Mouse (Mus musculus): Measurements from ENCODE around the gene Riok1. TPM values are rescaled to one million over a fixed set of nuclear protein-coding genes. Genes with fewer than 3 reads are reported as not detected.

Riok1 gene
- polyA plus RNA-seq, 1 experiment from 2014 or later = 51.1 TPM

DNA sequence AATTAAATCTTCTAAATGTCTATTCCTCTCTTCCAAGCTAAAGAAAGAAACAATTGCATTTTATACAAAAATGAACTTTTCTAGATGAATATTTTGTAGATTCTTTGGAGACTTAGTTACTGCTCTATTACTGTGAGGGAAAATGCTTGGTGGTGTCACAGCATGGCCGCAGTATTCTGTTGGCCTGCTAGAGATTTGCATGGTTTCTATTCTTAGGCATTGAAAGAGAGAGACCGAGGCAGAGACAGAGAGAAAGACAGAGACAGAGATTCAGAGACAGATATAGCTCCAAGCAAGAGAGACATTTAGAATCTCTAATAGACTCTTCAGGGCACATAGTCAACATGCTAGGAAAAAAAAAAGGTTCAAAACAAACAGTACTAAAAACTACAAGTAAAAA lies 28.8 kb upstream of the Riok1 start:
- DNase-seq (no peak), ATAC-seq (ENCODE audit: low FRiP score, low TSS enrichment) (no peak)
- H3K4me1 ChIP-seq (ENCODE audit: control insufficient read depth, insufficient read depth, low read length) = no peaks in the 10 kb centered on the region
- H3K36me3 ChIP-seq (ENCODE audit: control insufficient read depth, insufficient read depth, low read length) = no peaks in the 10 kb centered on the region
- no peak overlapping the region for H3K4me2 ChIP-seq (ENCODE audit: low read length)
- 94% methylated on average over 2 of the region's 2 CpGs for WGBS
- H3K9me3 ChIP-seq (ENCODE audit: control insufficient read depth, low read length) = no peaks in the 10 kb centered on the region
- no peaks in the 10 kb centered on the region for H3K27me3 ChIP-seq (ENCODE audit: control insufficient read depth, insufficient read depth, low read length)
- H3K4me3 ChIP-seq (replicated peaks; ENCODE audit: low read depth, low read length) = no peak overlapping the region
- no peak overlapping the region for H3K9ac ChIP-seq (replicated peaks; ENCODE audit: low read length)
- H3K27ac ChIP-seq (replicated peaks; ENCODE audit: low read depth, low read length) = no peak overlapping the region

DNA sequence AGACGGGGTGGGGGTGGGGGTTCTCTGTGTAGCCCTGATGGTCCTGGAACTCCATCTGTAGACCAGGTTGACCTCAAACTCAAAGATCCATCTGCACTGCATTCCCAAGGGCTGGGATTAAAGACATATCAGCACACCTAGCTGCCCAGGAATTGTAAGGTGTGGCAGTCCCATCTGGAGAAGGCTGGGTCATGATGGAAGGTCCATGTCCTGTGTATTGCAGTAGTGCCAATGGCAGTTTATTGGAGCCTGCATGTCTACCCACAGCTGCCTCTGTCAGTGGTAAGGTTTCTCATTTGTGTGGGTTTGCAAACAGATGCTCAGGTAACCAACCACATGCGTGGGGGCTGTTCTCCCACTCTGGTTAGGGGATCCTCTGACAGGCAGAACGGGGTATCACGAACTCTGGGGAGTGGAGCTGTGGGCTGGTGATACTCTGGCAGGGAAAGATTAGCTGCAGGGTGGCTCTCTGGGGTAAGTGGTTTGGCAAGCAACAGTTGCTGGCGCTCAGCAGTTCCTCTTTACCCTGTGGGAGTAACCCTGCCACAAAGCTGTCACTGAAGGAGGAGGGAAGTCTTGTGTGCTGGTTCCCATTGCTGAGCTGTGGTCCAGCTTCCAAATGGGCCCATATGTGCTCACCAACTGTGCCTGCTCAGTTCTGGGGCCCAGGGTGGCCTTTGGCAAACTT lies 26.9 kb upstream of the Riok1 start:
- Histone ChIP-seq H3K9ac (replicated peaks; ENCODE audit: low read length) (no peak overlapping the region), H3K4me2 (ENCODE audit: low read length) (no peak overlapping the region), H3K4me1 (ENCODE audit: control insufficient read depth, insufficient read depth, low read length) (no peaks in the 10 kb centered on the region), H3K27me3 (ENCODE audit: control insufficient read depth, insufficient read depth, low read length) (no peaks in the 10 kb centered on the region), H3K36me3 (ENCODE audit: control insufficient read depth, insufficient read depth, low read length) (no peaks in the 10 kb centered on the region), H3K27ac (replicated peaks; ENCODE audit: low read depth, low read length) (no peak overlapping the region), H3K9me3 (ENCODE audit: control insufficient read depth, low read length) (no peaks in the 10 kb centered on the region), H3K4me3 (replicated peaks; ENCODE audit: low read depth, low read length) (no peak overlapping the region)
- no peak for DNase-seq
- WGBS = 89% methylated on average over 5 of the region's 5 CpGs
- ATAC-seq (ENCODE audit: low FRiP score, low TSS enrichment) = no peak

DNA sequence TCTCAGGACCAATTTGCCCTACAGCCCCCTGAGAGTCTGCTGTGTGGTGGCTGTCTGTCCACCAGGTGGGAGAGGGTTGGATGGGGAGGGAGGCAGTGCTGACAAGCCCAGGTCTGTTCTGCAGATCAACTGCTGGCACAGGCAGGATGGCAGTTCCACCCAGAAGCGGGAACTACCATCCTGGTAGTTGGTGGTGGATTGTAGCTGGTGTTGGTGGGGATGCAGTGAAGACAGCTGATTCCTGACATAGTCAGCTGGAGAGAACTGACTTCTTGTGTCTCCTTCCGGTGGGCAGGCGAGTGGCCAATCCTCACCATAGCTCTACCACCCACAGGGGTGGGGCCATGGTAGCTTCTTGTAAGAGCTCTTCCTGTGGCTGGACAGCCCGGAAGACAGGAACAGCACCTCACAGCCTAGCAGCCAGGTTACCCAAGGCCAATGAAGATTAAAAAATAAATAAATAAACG lies 26.3 kb upstream of the Riok1 start:
- H3K4me3 ChIP-seq (replicated peaks; ENCODE audit: low read depth, low read length) = no peak overlapping the region
- WGBS = 82% methylated on average over 5 of the region's 5 CpGs
- H3K36me3 ChIP-seq (ENCODE audit: control insufficient read depth, insufficient read depth, low read length) = no peaks in the 10 kb centered on the region
- H3K27ac ChIP-seq (replicated peaks; ENCODE audit: low read depth, low read length) = no peak overlapping the region
- ATAC-seq (ENCODE audit: low FRiP score, low TSS enrichment) = no peak
- H3K4me2 ChIP-seq (ENCODE audit: low read length) = no peak overlapping the region
- H3K27me3 ChIP-seq (ENCODE audit: control insufficient read depth, insufficient read depth, low read length) = no peaks in the 10 kb centered on the region
- no peaks in the 10 kb centered on the region for H3K4me1 ChIP-seq (ENCODE audit: control insufficient read depth, insufficient read depth, low read length)
- H3K9me3 ChIP-seq (ENCODE audit: control insufficient read depth, low read length) = no peaks in the 10 kb centered on the region
- DNase-seq = no peak
- no peak overlapping the region for H3K9ac ChIP-seq (replicated peaks; ENCODE audit: low read length)

DNA sequence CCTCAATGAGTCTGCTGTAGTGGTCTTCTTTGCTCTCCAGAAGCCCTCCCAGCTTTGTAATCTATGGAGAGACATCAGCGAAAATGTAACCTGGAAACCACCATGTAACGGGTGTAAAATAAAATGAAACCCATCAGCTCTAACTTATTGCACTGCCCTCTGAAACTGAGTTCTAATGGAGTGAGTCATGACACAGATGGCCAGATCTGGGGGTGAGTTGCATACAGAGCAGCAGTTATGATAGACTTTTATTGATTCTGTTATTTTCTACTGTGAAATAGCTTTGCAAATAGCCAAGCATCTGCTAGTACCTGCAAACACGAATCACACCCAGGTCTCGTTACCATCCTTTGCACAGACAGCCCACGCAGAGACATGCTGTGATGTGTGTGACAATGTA lies 24.4 kb upstream of the Riok1 start:
- H3K27me3 ChIP-seq (ENCODE audit: control insufficient read depth, insufficient read depth, low read length) = no peaks in the 10 kb centered on the region
- H3K27ac ChIP-seq (replicated peaks; ENCODE audit: low read depth, low read length) = no peak overlapping the region
- DNase-seq = no peak
- no peaks in the 10 kb centered on the region for H3K36me3 ChIP-seq (ENCODE audit: control insufficient read depth, insufficient read depth, low read length)
- no peak for ATAC-seq (ENCODE audit: low FRiP score, low TSS enrichment)
- H3K9ac ChIP-seq (replicated peaks; ENCODE audit: low read length) = no peak overlapping the region
- no peak overlapping the region for H3K4me2 ChIP-seq (ENCODE audit: low read length)
- no peaks in the 10 kb centered on the region for H3K4me1 ChIP-seq (ENCODE audit: control insufficient read depth, insufficient read depth, low read length)
- H3K4me3 ChIP-seq (replicated peaks; ENCODE audit: low read depth, low read length) = no peak overlapping the region
- H3K9me3 ChIP-seq (ENCODE audit: control insufficient read depth, low read length) = no peaks in the 10 kb centered on the region
- 92% methylated on average over 5 of the region's 5 CpGs for WGBS

DNA sequence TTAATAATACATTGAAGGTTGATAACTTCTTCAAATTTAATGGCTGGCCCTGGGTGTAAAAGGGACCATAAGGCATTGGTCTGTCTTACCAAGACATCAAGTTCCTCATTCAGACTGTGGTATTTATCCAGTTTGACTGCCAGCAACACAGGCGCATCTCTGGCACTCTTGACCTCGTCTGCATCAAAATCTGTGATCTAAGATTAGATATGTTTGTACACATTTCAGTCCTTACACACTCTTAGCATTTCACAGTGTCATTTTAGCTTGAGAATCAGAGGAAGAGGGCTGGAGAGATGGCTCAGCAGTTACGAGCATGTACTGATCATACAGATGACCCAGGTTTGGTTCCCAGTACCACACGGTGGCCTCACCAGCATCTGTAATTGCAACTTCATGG lies 21.2 kb upstream of the Riok1 start:
- Histone ChIP-seq H3K4me1 (ENCODE audit: control insufficient read depth, insufficient read depth, low read length) (no peaks in the 10 kb centered on the region), H3K9ac (replicated peaks; ENCODE audit: low read length) (no peak overlapping the region), H3K36me3 (ENCODE audit: control insufficient read depth, insufficient read depth, low read length) (no peaks in the 10 kb centered on the region), H3K4me3 (replicated peaks; ENCODE audit: low read depth, low read length) (no peak overlapping the region), H3K4me2 (ENCODE audit: low read length) (no peak overlapping the region), H3K27ac (replicated peaks; ENCODE audit: low read depth, low read length) (no peak overlapping the region), H3K27me3 (ENCODE audit: control insufficient read depth, insufficient read depth, low read length) (no peaks in the 10 kb centered on the region), H3K9me3 (ENCODE audit: control insufficient read depth, low read length) (no peaks in the 10 kb centered on the region)
- 94% methylated on average over 4 of the region's 4 CpGs for WGBS
- DNase-seq (no peak), ATAC-seq (ENCODE audit: low FRiP score, low TSS enrichment) (no peak)

DNA sequence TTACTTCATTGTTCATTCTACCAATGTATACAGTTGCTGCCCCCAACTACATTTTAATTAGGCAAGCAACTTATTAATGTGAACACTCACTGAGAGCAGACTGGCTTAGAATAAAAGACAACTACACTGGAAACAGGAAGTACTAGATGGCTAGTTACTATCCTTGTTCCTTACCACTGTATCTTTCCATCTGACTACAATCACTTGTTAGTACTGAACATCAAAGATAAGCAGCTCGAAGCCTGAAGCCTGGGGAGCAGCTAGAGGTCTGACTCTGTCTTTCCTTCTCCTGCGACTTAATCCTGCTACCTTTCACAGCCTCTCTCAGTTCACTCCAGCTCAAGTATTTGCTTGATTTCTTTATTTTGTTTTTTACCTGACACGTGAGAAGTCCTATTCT lies 18.0 kb upstream of the Riok1 start:
- Histone ChIP-seq H3K4me3 (replicated peaks; ENCODE audit: low read depth, low read length) (no peak overlapping the region), H3K4me2 (ENCODE audit: low read length) (no peak overlapping the region), H3K4me1 (ENCODE audit: control insufficient read depth, insufficient read depth, low read length) (no peaks in the 10 kb centered on the region), H3K27me3 (ENCODE audit: control insufficient read depth, insufficient read depth, low read length) (no peaks in the 10 kb centered on the region), H3K9me3 (ENCODE audit: control insufficient read depth, low read length) (no peaks in the 10 kb centered on the region), H3K9ac (replicated peaks; ENCODE audit: low read length) (no peak overlapping the region), H3K27ac (replicated peaks; ENCODE audit: low read depth, low read length) (no peak overlapping the region), H3K36me3 (ENCODE audit: control insufficient read depth, insufficient read depth, low read length) (no peaks in the 10 kb centered on the region)
- no peak for ATAC-seq (ENCODE audit: low FRiP score, low TSS enrichment)
- no peak for DNase-seq
- WGBS = 74% methylated on average over 3 of the region's 3 CpGs

DNA sequence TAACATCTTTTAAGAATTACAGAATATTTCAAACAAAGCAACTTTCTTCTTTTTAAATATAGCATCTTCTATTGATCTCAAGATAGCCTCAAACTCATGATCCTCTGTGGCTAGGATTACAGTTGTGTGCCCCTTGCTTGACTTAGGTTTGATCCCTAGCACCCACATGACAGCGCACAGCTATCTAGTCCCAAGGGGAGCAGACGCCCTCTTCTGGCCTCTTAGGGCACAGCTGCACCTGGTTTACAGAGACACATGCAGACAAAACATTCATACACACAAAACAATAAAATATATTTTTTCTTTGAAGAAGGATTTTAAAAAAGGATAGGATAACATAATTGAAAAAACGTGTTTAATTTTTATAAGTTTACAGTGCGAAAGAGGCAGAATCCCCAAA lies 10.9 kb upstream of the Riok1 start:
- Histone ChIP-seq H3K4me1 (ENCODE audit: control insufficient read depth, insufficient read depth, low read length) (no peaks in the 10 kb centered on the region), H3K36me3 (ENCODE audit: control insufficient read depth, insufficient read depth, low read length) (no peaks in the 10 kb centered on the region), H3K9me3 (ENCODE audit: control insufficient read depth, low read length) (no peaks in the 10 kb centered on the region), H3K27me3 (ENCODE audit: control insufficient read depth, insufficient read depth, low read length) (no peaks in the 10 kb centered on the region), H3K9ac (replicated peaks; ENCODE audit: low read length) (no peak overlapping the region), H3K4me3 (replicated peaks; ENCODE audit: low read depth, low read length) (no peak overlapping the region), H3K27ac (replicated peaks; ENCODE audit: low read depth, low read length) (no peak overlapping the region), H3K4me2 (ENCODE audit: low read length) (no peak overlapping the region)
- no peak for ATAC-seq (ENCODE audit: low FRiP score, low TSS enrichment)
- 42% methylated on average over 4 of the region's 4 CpGs for WGBS
- no peak for DNase-seq

DNA sequence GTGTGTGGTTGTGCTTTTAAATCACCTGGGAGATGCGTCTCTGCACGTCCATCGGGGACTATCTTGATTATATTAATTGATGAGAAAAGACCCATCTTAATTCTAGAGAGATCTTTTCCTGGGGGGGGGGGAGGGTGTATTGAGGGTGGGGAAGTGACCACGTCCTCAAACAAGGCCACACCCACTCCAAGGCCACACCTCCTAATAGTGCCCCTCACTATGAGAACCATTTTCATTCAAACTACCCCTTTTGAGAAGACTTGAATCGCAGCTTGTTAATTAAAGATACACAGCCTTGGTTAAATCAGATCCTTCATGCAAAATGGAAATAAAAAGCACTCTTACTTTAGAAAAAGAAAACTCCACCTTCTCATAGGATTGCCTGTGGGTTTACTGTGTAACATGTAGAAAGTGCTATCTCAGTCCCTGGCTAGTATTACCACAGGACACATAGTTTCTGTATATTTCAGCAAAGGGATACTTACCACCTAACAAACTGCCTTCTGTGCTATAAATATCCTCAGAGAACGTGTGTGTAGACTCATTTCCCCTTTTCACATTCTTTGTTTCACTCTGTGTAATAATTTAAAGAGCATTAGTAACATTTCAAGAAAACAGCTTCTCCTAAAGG lies 9.1 kb upstream of the Riok1 start:
- H3K36me3 ChIP-seq (ENCODE audit: control insufficient read depth, insufficient read depth, low read length) = no peaks in the 10 kb centered on the region
- H3K27ac ChIP-seq (replicated peaks; ENCODE audit: low read depth, low read length) = no peak overlapping the region
- no peaks in the 10 kb centered on the region for H3K4me1 ChIP-seq (ENCODE audit: control insufficient read depth, insufficient read depth, low read length)
- H3K9me3 ChIP-seq (ENCODE audit: control insufficient read depth, low read length) = no peaks in the 10 kb centered on the region
- H3K9ac ChIP-seq (replicated peaks; ENCODE audit: low read length) = no peak overlapping the region
- ATAC-seq (ENCODE audit: low FRiP score, low TSS enrichment) (no peak), DNase-seq (no peak)
- H3K4me3 ChIP-seq (replicated peaks; ENCODE audit: low read depth, low read length) = no peak overlapping the region
- H3K27me3 ChIP-seq (ENCODE audit: control insufficient read depth, insufficient read depth, low read length) = no peaks in the 10 kb centered on the region
- no peak overlapping the region for H3K4me2 ChIP-seq (ENCODE audit: low read length)
- WGBS = 64% methylated on average over 6 of the region's 6 CpGs

DNA sequence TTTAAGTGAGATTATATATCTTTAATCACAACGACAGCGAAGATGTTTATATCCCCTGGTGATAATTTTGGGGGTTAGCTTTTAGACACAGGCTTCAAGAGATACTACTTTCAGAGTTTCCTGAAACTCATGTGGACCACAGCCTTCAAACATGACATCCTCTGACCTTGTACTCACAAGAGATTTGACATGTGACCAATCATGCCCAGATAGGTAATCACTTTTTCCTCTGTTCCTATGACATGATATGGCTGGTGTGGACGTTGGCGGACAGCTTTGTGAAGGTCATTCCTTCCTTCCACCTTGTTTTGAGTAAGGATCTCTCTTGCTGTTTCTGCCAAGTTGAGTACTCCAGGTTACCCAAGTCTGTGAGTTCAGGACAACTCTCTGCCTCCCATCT lies 8.4 kb upstream of the Riok1 start:
- Histone ChIP-seq H3K9ac (replicated peaks; ENCODE audit: low read length) (no peak overlapping the region), H3K36me3 (ENCODE audit: control insufficient read depth, insufficient read depth, low read length) (no peaks in the 10 kb centered on the region), H3K27me3 (ENCODE audit: control insufficient read depth, insufficient read depth, low read length) (no peaks in the 10 kb centered on the region), H3K9me3 (ENCODE audit: control insufficient read depth, low read length) (no peaks in the 10 kb centered on the region), H3K4me1 (ENCODE audit: control insufficient read depth, insufficient read depth, low read length) (no peaks in the 10 kb centered on the region), H3K4me3 (replicated peaks; ENCODE audit: low read depth, low read length) (no peak overlapping the region), H3K4me2 (ENCODE audit: low read length) (no peak overlapping the region), H3K27ac (replicated peaks; ENCODE audit: low read depth, low read length) (no peak overlapping the region)
- ATAC-seq (ENCODE audit: low FRiP score, low TSS enrichment) (no peak), DNase-seq (no peak)
- WGBS = 94% methylated on average over 4 of the region's 4 CpGs

Measured in midbrain, embryonic 14.5 days (tissue).